Mouse (Mus musculus) CD8-positive naive resting alpha-beta T cell, adult 2 months (primary cell): ENCODE data around the gene Ndufs3.

Experiments used
- DNase-seq, 2 experiments: peaks; one replicate each; pipeline ENCODE4 v3.0.0; 2022; ENCODE audit warnings: low read depth in 2 of 2, low spot score in 2 of 2

The Ndufs3 gene

DNA sequence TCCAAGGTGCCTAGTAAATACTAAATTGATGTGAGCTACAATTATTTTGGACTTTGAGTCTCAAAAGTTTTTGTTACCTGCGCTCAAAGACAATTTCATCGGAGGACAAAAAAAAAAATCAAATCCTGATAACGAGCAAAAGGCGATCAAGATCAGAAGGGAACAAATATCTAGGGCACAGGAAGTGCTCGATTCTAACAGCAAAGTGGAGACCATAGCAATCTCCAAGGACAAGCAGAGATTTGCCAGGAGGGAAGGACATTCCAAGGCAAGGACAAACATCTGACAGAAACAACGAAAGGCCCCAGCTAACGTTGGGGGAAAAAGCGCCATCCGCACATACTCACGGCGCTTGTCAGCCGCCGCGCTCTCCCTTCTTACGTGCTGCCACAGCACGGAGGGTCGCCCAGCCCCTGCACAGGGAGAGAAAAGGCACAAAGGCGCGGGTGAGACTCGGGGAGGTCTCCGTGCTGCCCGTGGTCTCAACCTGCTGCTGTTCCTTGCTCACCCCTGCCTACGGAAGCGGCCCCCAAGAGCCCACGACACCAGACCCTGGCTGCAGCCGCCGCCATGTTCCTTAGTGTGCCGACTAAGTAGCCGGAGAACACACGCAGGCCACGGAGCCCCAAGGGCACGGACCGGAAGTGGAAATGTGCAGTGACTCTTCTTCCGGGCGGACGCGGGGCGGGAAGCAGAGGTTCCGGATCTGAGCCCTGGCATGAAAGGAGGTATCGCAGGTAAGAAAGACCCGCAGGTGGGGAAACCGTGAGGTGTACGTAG, at the start of gene Ndufs3, which contains the start of gene Kbtbd4:
Gene Ndufs3, minus strand, starts transcription at position 752 of the 780 bp plus-strand sequence.
Gene Kbtbd4, plus strand, starts transcription at position 665 of the 780 bp plus-strand sequence.
- DNase-seq: peak; percentile 86 to 91

DNA sequence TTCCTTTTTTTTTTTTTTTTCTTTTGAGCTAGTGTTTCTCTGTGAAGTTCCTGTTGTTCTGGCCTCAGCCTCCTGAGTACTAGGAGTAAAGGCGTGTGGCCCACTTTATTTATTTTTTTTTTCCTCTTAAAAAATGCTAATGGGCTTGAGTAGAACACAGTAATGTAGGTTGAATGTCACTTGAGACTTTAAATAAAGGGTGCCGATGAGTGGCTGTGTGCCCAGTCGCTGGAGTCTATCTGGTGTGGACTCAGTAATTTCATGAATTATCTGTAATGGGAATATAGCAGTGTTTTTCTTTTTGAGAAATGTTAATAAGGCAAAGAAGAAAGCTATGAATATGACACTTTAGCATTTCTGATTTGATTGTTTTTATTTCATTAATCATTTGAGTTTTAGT, 48.8 kb upstream of the Ndufs3 start:
- no peak for DNase-seq

DNA sequence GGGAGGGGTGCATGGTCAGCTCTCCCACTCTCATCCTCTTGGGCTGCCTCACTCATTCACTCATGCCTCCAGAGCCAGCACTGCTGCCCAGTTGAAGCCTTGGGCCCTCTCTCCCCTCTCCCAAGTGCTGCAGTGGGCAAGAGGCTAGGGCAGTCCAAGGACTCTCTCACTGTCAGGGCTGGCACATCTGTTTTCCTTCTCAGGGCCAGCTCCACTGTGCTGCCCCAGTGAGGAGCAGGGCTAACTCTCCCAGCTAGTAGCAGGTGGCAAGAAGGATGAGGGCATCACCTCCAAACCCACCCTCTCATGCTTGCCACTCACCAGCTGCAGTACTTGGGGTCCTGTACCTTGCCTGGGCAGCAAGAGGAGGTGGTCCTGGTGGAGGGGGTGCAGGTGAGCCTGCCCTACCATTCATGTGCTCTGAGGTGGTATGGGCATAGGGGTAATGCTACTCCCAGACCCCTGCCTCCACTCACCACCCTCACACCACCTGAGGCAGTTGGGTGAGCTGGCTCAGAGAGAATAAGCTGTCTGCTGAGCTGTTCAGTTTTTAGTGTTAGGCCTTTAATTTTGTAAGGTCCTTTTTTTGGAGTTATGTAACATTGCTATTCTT, 46.1 kb upstream of the Ndufs3 start:
- no peak for DNase-seq

- DNase-seq: no peak
Measured at GRCm38 (mm10) chr2:90950149-90950548, 45.5 kb upstream of the Ndufs3 start.

DNA sequence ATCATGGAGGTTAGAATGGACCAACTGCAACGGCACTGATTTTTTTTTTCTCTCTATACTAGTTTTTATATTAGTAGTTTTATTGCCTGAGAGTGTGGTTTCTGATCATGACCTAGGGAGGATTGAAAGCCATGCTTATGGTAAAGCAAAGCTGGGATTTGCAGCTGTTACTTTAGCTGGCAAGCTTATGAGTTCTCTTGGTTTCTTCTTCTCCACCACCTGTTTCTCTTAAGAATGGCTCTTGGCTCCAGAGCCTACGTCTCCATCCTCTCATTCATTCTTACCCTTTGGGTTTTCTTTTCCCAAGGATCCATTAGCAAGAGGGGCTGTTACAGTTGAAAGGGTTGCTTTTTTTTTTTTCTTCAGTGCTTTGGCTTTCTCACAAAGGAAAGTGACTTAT, 37.1 kb upstream of the Ndufs3 start:
- DNase-seq: no peak

- peak; percentile 75 to 81 for DNase-seq
Measured at GRCm38 (mm10) chr2:90940233-90941229, 35.9 kb upstream of the Ndufs3 start, which contains the start of gene Celf1. TSS of gene Celf1 (plus strand) at chr2:90940382.

- no peak for DNase-seq
Measured at GRCm38 (mm10) chr2:90939750-90940149, 35.1 kb upstream of the Ndufs3 start.

GRCm38 (mm10) chr2:90938362-90938761, 33.7 kb upstream of the Ndufs3 start:
- DNase-seq: no peak

GRCm38 (mm10) chr2:90932273-90932672, 27.6 kb upstream of the Ndufs3 start:
- DNase-seq: no peak

DNA sequence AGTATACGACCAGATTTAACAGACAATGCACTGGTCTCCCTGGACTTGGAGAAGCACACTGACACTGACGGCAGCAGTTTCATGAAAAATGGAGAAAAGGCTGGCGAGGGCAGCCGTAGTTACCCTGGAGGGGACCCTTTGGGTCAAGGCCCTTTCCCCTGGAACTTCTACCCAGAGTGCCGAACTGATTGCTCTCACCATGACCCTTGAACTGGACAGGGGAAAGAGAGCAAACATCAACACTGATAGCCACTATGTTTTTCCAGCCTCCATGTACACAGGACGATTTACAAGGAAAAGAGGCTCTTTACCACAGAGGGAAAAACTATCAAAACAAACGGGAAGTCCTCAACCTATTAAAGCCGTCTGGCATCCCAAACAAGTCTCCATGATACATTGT, 27.2 kb upstream of the Ndufs3 start:
- no peak for DNase-seq

- DNase-seq: no peak
Measured at GRCm38 (mm10) chr2:90928566-90928965, 23.9 kb upstream of the Ndufs3 start.

- DNase-seq: no peak
Measured at GRCm38 (mm10) chr2:90922636-90923035, 18.0 kb upstream of the Ndufs3 start.

- no peak for DNase-seq
Measured at GRCm38 (mm10) chr2:90921178-90921577, 16.6 kb upstream of the Ndufs3 start.

DNA sequence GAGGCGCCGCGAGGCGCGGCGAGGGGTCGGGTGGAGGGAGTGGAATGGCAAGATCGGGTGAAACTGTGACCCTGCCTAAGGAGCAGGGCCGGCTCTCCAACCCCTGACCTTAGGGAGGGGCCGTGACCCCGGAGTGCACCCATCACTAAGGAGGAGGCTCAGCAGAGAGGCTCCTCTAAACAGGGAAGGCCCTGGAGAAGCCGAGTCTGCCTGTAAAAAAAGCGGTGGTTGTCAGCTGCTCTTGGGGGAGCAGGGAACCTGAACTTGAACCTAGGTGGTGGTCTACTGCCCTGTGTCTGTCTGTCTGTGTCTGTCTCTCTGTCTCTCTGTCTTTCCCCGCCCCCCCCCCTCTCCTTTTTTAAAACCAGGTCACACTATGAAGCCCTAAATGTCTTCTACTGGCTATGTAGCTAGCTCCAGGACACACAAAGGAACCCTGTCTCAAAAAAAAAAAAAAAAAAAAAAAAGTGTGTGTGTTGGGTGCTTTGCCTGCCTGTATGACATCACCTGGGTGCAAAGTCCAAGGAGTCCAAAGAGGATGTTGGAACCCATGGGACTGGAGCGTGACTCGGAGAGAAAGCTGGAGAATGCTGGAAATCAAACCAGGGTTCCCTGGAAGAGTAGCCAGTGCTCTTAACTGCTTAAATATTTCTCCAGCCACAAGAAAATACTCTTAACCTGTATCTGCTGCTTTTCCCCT, 13.5 kb upstream of the Ndufs3 start:
- peak in 1 of 2 experiments; percentile 34 for DNase-seq

GRCm38 (mm10) chr2:90917233-90917998, 12.8 kb upstream of the Ndufs3 start:
- DNase-seq: peak; percentile 27 to 45

DNA sequence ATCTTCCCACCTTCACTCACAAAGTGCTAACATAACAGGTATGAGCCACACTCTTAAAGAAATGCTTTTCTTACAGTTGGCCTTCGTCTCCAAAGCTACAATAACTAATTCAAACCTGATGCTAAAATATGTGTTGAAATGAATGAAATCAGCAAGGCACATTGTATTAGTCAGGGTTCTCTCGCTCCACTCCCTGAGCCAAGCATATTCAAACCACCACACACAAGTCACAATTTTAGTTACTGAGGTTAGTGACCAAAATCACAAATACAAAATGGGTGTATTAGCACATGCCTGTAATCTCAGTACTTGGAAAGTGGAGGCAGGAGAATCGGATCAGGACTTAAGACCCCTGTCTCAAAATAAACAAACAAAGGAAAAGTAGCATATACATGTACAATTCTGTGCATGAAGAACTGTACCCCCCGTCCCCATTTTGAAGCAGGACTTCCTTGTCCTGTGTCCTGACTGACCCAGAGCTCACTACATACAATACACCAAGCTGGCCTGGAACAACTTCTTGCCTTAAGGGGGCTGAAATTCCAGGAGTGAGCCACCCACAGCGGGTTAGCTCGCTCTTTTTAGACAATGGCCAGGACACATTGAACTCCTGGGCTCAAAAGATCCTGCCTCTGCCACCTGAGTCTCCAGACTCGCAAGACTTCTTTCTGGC, 12.1 kb upstream of the Ndufs3 start:
- peak in 1 of 2 experiments; percentile 7 for DNase-seq

GRCm38 (mm10) chr2:90915516-90915915, 10.9 kb upstream of the Ndufs3 start:
- DNase-seq: no peak

- no peak for DNase-seq
Measured at GRCm38 (mm10) chr2:90913671-90914070, 9.0 kb upstream of the Ndufs3 start.

GRCm38 (mm10) chr2:90911668-90912067, 7.0 kb upstream of the Ndufs3 start:
- DNase-seq: no peak
